Mouse (Mus musculus): Measurements from ENCODE around the gene Hoxc11.

GRCm38 (mm10) chr15:102981379-102982288, 27.4 kb downstream of the Hoxc11 start:
- TF ChIP-seq CTCF (IDR thresholded peaks at IDR 0.05; ENCODE audit: borderline replicate concordance, insufficient read depth, low read depth, low read length) (no peak), POLR2A (IDR thresholded peaks at IDR 0.05; ENCODE audit: borderline replicate concordance, insufficient read depth, low read length) (no peak)

All from cerebellum, adult 2 months (tissue).